Mouse (Mus musculus): ENCODE data around the gene Per2. TPM values are rescaled to one million over a fixed set of nuclear protein-coding genes. Genes with fewer than 3 reads are reported as not detected.

Per2 gene
- 2.3 and 4.9 TPM in 2 replicates for polyA plus RNA-seq (2012; ENCODE audit: insufficient read depth, insufficient read length, missing spikeins)

- no peak within 1 kb of the TSS for H3K27ac ChIP-seq (ENCODE audit: insufficient read depth, low read depth, low read length)
Measured at GRCm38 (mm10) chr1:91459059-91459809, at the start of gene Per2. Per2 (minus strand) TSS chr1:91459324.

GRCm38 (mm10) chr1:91504615-91505014, 45.5 kb upstream of the Per2 start:
- no peak overlapping the region for H3K27ac ChIP-seq (ENCODE audit: insufficient read depth, low read depth, low read length)
- no peaks in the 10 kb centered on the region for H3K4me1 ChIP-seq (ENCODE audit: control insufficient read depth, insufficient read depth, low read length)
- H3K4me3 ChIP-seq (ENCODE audit: insufficient read depth, low read length) = no peak overlapping the region
- no peak for TF ChIP-seq CTCF (IDR thresholded peaks at IDR 0.05; ENCODE audit: low read depth, low read length)
- no peak for TF ChIP-seq POLR2A (IDR thresholded peaks at IDR 0.05; ENCODE audit: borderline replicate concordance, low read depth, low read length)

More at GRCm38 (mm10) chr1:91459059-91459809, at the start of gene Per2:
- Histone ChIP-seq H3K4me1 (ENCODE audit: control insufficient read depth, insufficient read depth, low read length) (peaks cover 23% of the 10 kb centered on the region), H3K4me3 (ENCODE audit: insufficient read depth, low read length) (peak within 1 kb of the TSS; percentile 65)
- no peak for TF ChIP-seq POLR2A (IDR thresholded peaks at IDR 0.05; ENCODE audit: borderline replicate concordance, low read depth, low read length)
- no peak; the same call in 1 of the 2 replicates for TF ChIP-seq CTCF (IDR thresholded peaks at IDR 0.05; ENCODE audit: low read depth, low read length)

GRCm38 (mm10) chr1:91498579-91498978, 39.5 kb upstream of the Per2 start:
- Histone ChIP-seq H3K4me3 (ENCODE audit: insufficient read depth, low read length) (no peak overlapping the region), H3K27ac (ENCODE audit: insufficient read depth, low read depth, low read length) (no peak overlapping the region), H3K4me1 (ENCODE audit: control insufficient read depth, insufficient read depth, low read length) (peaks cover 14% of the 10 kb centered on the region)
- TF ChIP-seq CTCF (IDR thresholded peaks at IDR 0.05; ENCODE audit: low read depth, low read length) (no peak), POLR2A (IDR thresholded peaks at IDR 0.05; ENCODE audit: borderline replicate concordance, low read depth, low read length) (no peak)

GRCm38 (mm10) chr1:91495321-91495720, 36.2 kb upstream of the Per2 start:
- Histone ChIP-seq H3K4me3 (ENCODE audit: insufficient read depth, low read length) (peak overlapping the region; percentile 89), H3K4me1 (ENCODE audit: control insufficient read depth, insufficient read depth, low read length) (peaks cover 14% of the 10 kb centered on the region), H3K27ac (ENCODE audit: insufficient read depth, low read depth, low read length) (no peak overlapping the region)
- TF ChIP-seq POLR2A (IDR thresholded peaks at IDR 0.05; ENCODE audit: borderline replicate concordance, low read depth, low read length) (no peak), CTCF (IDR thresholded peaks at IDR 0.05; ENCODE audit: low read depth, low read length) (no peak)

GRCm38 (mm10) chr1:91494457-91495140, 35.5 kb upstream of the Per2 start, which contains the start of gene Traf3ip1:
Traf3ip1 (plus strand) TSS chr1:91494647.
- Histone ChIP-seq H3K4me3 (ENCODE audit: insufficient read depth, low read length) (peak within 1 kb of the TSS; percentile 89), H3K27ac (ENCODE audit: insufficient read depth, low read depth, low read length) (no peak within 1 kb of the TSS), H3K4me1 (ENCODE audit: control insufficient read depth, insufficient read depth, low read length) (peaks cover 14% of the 10 kb centered on the region)
- TF ChIP-seq CTCF (IDR thresholded peaks at IDR 0.05; ENCODE audit: low read depth, low read length) = no peak

- no peak for TF ChIP-seq POLR2A (IDR thresholded peaks at IDR 0.05; ENCODE audit: borderline replicate concordance, low read depth, low read length)
- TF ChIP-seq CTCF (IDR thresholded peaks at IDR 0.05; ENCODE audit: low read depth, low read length) = no peak
- Histone ChIP-seq H3K4me1 (ENCODE audit: control insufficient read depth, insufficient read depth, low read length) (peaks cover 14% of the 10 kb centered on the region), H3K27ac (ENCODE audit: insufficient read depth, low read depth, low read length) (no peak overlapping the region), H3K4me3 (ENCODE audit: insufficient read depth, low read length) (peak overlapping the region; percentile 25; the same call in 1 of the 2 replicates)
Measured at GRCm38 (mm10) chr1:91493938-91494337, 34.8 kb upstream of the Per2 start.

GRCm38 (mm10) chr1:91492740-91493139, 33.6 kb upstream of the Per2 start:
- no peak overlapping the region for H3K4me3 ChIP-seq (ENCODE audit: insufficient read depth, low read length)
- H3K27ac ChIP-seq (ENCODE audit: insufficient read depth, low read depth, low read length) = no peak overlapping the region
- peaks cover 11% of the 10 kb centered on the region for H3K4me1 ChIP-seq (ENCODE audit: control insufficient read depth, insufficient read depth, low read length)
- TF ChIP-seq POLR2A (IDR thresholded peaks at IDR 0.05; ENCODE audit: borderline replicate concordance, low read depth, low read length) (no peak), CTCF (IDR thresholded peaks at IDR 0.05; ENCODE audit: low read depth, low read length) (no peak)

GRCm38 (mm10) chr1:91490322-91490721, 31.2 kb upstream of the Per2 start:
- Histone ChIP-seq H3K27ac (ENCODE audit: insufficient read depth, low read depth, low read length) (no peak overlapping the region), H3K4me1 (ENCODE audit: control insufficient read depth, insufficient read depth, low read length) (peaks cover 6% of the 10 kb centered on the region), H3K4me3 (ENCODE audit: insufficient read depth, low read length) (no peak overlapping the region)
- TF ChIP-seq POLR2A (IDR thresholded peaks at IDR 0.05; ENCODE audit: borderline replicate concordance, low read depth, low read length) (no peak), CTCF (IDR thresholded peaks at IDR 0.05; ENCODE audit: low read depth, low read length) (no peak)

- no peak overlapping the region for H3K4me3 ChIP-seq (ENCODE audit: insufficient read depth, low read length)
- no peak overlapping the region for H3K27ac ChIP-seq (ENCODE audit: insufficient read depth, low read depth, low read length)
- no peaks in the 10 kb centered on the region for H3K4me1 ChIP-seq (ENCODE audit: control insufficient read depth, insufficient read depth, low read length)
- TF ChIP-seq POLR2A (IDR thresholded peaks at IDR 0.05; ENCODE audit: borderline replicate concordance, low read depth, low read length) = no peak
- TF ChIP-seq CTCF (IDR thresholded peaks at IDR 0.05; ENCODE audit: low read depth, low read length) = no peak
Measured at GRCm38 (mm10) chr1:91486165-91486564, 27.0 kb upstream of the Per2 start.

GRCm38 (mm10) chr1:91485422-91485821, 26.3 kb upstream of the Per2 start:
- Histone ChIP-seq H3K4me3 (ENCODE audit: insufficient read depth, low read length) (no peak overlapping the region), H3K4me1 (ENCODE audit: control insufficient read depth, insufficient read depth, low read length) (no peaks in the 10 kb centered on the region), H3K27ac (ENCODE audit: insufficient read depth, low read depth, low read length) (no peak overlapping the region)
- no peak for TF ChIP-seq CTCF (IDR thresholded peaks at IDR 0.05; ENCODE audit: low read depth, low read length)
- no peak for TF ChIP-seq POLR2A (IDR thresholded peaks at IDR 0.05; ENCODE audit: borderline replicate concordance, low read depth, low read length)
